Mouse (Mus musculus) liver, embryonic 16.5 days (tissue): ENCODE measurements around the gene Rnf220. TPM values are rescaled to one million over a fixed set of nuclear protein-coding genes. Genes with fewer than 3 reads are reported as not detected.

Experiments used
- ATAC-seq: fragments of 200-750 bp; cut with Nextera tagmentation; 2 replicates; pipeline ENCODE4 v1.8.0; 2017; ENCODE audit warnings: low read depth, mild to moderate bottlenecking, moderate number of reproducible peaks, moderate library complexity
- H3K27ac ChIP-seq: fragments of 300-500 bp; sonication (generic); 2 replicates; pipeline ENCODE4 v1.5.1; 2014; ENCODE audit warnings: mild to moderate bottlenecking, low read length
- H3K27me3 ChIP-seq: fragments of 300-500 bp; sonication (generic); 2 replicates; pipeline ENCODE4 v1.6.1; 2014; ENCODE audit warnings: low read depth, low read length, mixed read lengths; ENCODE audit not compliant: control insufficient read depth, insufficient read depth
- H3K36me3 ChIP-seq: fragments of 300-500 bp; sonication (generic); 2 replicates; pipeline ENCODE4 v1.6.1; 2014; ENCODE audit warnings: mild to moderate bottlenecking; ENCODE audit not compliant: control insufficient read depth, insufficient read depth
- H3K4me1 ChIP-seq: fragments of 300-500 bp; sonication (generic); 2 replicates; pipeline ENCODE4 v1.6.1; 2014; ENCODE audit warnings: low read depth, low read length, mixed read lengths; ENCODE audit not compliant: control insufficient read depth
- H3K4me2 ChIP-seq: fragments of 300-500 bp; sonication (generic); 2 replicates; pipeline ENCODE4 v1.6.1; 2014; ENCODE audit warnings: low read depth, low read length, mixed read lengths
- H3K4me3 ChIP-seq: fragments of 300-500 bp; sonication (generic); 2 replicates; pipeline ENCODE4 v1.5.1; 2014; ENCODE audit warnings: low read depth, mild to moderate bottlenecking, low read length
- H3K9ac ChIP-seq: fragments of 300-500 bp; sonication (generic); 2 replicates; pipeline ENCODE4 v1.6.1; 2014; ENCODE audit warnings: low read depth, low read length
- H3K9me3 ChIP-seq: fragments of 300-500 bp; sonication (generic); replicated peaks from 2 replicates; pipeline ENCODE4 v1.6.1; 2016; ENCODE audit warnings: low read length; ENCODE audit not compliant: control insufficient read depth
- WGBS: fragments of 180-500 bp; shearing (Covaris S2); extraction: QIAGEN DNeasy Blood & Tissue Kit; methylation state at CpG from one replicate; pipeline ENCODE4 v1.1.7; 2014; ENCODE audit not compliant: insufficient replicate concordance; 5-methylcytosine and 5-hydroxymethylcytosine counted together
- polyA plus RNA-seq: library from polyadenylated mRNA; unstranded; fragments of >200 nt; fragmentation: Nextera tagmentation; extraction: Ambion mirVana; gene quantifications from 2 replicates; pipeline ENCODE4 v1.2.1, GENCODE M21; 2015

Gene Rnf220
- polyA plus RNA-seq, 1 experiment from 2014 or later, result 21.5 TPM

GRCm38 (mm10) chr4:117350139-117350693 lies 146.6 kb downstream of the Rnf220 start:
- no peak overlapping the region for H3K9ac ChIP-seq
- no peaks in the 10 kb centered on the region for H3K36me3 ChIP-seq
- H3K27me3 ChIP-seq, result no peaks in the 10 kb centered on the region
- no peak overlapping the region for H3K4me2 ChIP-seq
- H3K4me1 ChIP-seq, result no peaks in the 10 kb centered on the region
- ATAC-seq, result no peak
- WGBS, result 78% methylated on average over 12 of the region's 12 CpGs
- no peaks in the 10 kb centered on the region for H3K9me3 ChIP-seq
- H3K27ac ChIP-seq, result no peak overlapping the region
- H3K4me3 ChIP-seq, result no peak overlapping the region

- no peak overlapping the region for H3K27ac ChIP-seq
- H3K9me3 ChIP-seq, result no peaks in the 10 kb centered on the region
- ATAC-seq, result no peak
- H3K4me3 ChIP-seq, result no peak overlapping the region
- H3K4me2 ChIP-seq, result no peak overlapping the region
- no peaks in the 10 kb centered on the region for H3K27me3 ChIP-seq
- no peaks in the 10 kb centered on the region for H3K4me1 ChIP-seq
- no peaks in the 10 kb centered on the region for H3K36me3 ChIP-seq
- WGBS, result 22% methylated on average over 2 of the region's 2 CpGs
- H3K9ac ChIP-seq, result no peak overlapping the region
Observed at GRCm38 (mm10) chr4:117349327-117349726, 147.5 kb downstream of the Rnf220 start.

- Histone ChIP-seq H3K4me2 (no peak overlapping the region), H3K27ac (no peak overlapping the region), H3K9me3 (no peaks in the 10 kb centered on the region), H3K4me1 (no peaks in the 10 kb centered on the region), H3K4me3 (no peak overlapping the region), H3K9ac (no peak overlapping the region), H3K27me3 (no peaks in the 10 kb centered on the region), H3K36me3 (no peaks in the 10 kb centered on the region)
- WGBS, result 39% methylated on average over 6 of the region's 6 CpGs
- ATAC-seq, result no peak
Observed at GRCm38 (mm10) chr4:117346025-117346424, 150.8 kb downstream of the Rnf220 start.

- H3K27ac ChIP-seq, result no peak overlapping the region
- H3K27me3 ChIP-seq, result no peaks in the 10 kb centered on the region
- H3K9ac ChIP-seq, result no peak overlapping the region
- H3K36me3 ChIP-seq, result no peaks in the 10 kb centered on the region
- no peak overlapping the region for H3K4me3 ChIP-seq
- no peak overlapping the region for H3K4me2 ChIP-seq
- WGBS, result 58% methylated on average over 8 of the region's 8 CpGs
- H3K9me3 ChIP-seq, result no peaks in the 10 kb centered on the region
- no peak for ATAC-seq
- no peaks in the 10 kb centered on the region for H3K4me1 ChIP-seq
Observed at GRCm38 (mm10) chr4:117343385-117343784, 153.5 kb downstream of the Rnf220 start.

GRCm38 (mm10) chr4:117342751-117343150 lies 154.1 kb downstream of the Rnf220 start:
- 62% methylated on average over 12 of the region's 12 CpGs for WGBS

GRCm38 (mm10) chr4:117341282-117341681 lies 155.6 kb downstream of the Rnf220 start:
- no peak overlapping the region for H3K4me3 ChIP-seq
- no peaks in the 10 kb centered on the region for H3K9me3 ChIP-seq
- no peak overlapping the region for H3K4me2 ChIP-seq
- WGBS, result 39% methylated on average over 5 of the region's 5 CpGs
- no peaks in the 10 kb centered on the region for H3K27me3 ChIP-seq
- H3K36me3 ChIP-seq, result no peaks in the 10 kb centered on the region
- H3K27ac ChIP-seq, result no peak overlapping the region
- no peaks in the 10 kb centered on the region for H3K4me1 ChIP-seq
- no peak overlapping the region for H3K9ac ChIP-seq
- no peak for ATAC-seq

More at GRCm38 (mm10) chr4:117342751-117343150, 154.1 kb downstream of the Rnf220 start:
- Histone ChIP-seq H3K4me1 (no peaks in the 10 kb centered on the region), H3K4me3 (no peak overlapping the region), H3K9ac (no peak overlapping the region), H3K4me2 (no peak overlapping the region), H3K27ac (no peak overlapping the region), H3K27me3 (no peaks in the 10 kb centered on the region), H3K9me3 (no peaks in the 10 kb centered on the region), H3K36me3 (no peaks in the 10 kb centered on the region)
- ATAC-seq, result no peak

GRCm38 (mm10) chr4:117339796-117340195 lies 157.1 kb downstream of the Rnf220 start:
- H3K4me3 ChIP-seq, result no peak overlapping the region
- no peak overlapping the region for H3K27ac ChIP-seq
- H3K36me3 ChIP-seq, result no peaks in the 10 kb centered on the region
- no peaks in the 10 kb centered on the region for H3K27me3 ChIP-seq
- H3K4me2 ChIP-seq, result no peak overlapping the region
- no peak for ATAC-seq
- H3K9ac ChIP-seq, result no peak overlapping the region
- H3K9me3 ChIP-seq, result no peaks in the 10 kb centered on the region
- no peaks in the 10 kb centered on the region for H3K4me1 ChIP-seq

GRCm38 (mm10) chr4:117330836-117331475 lies 165.9 kb downstream of the Rnf220 start:
- H3K27me3 ChIP-seq, result no peaks in the 10 kb centered on the region
- WGBS, result 51% methylated on average over 11 of the region's 11 CpGs
- no peaks in the 10 kb centered on the region for H3K9me3 ChIP-seq
- no peaks in the 10 kb centered on the region for H3K4me1 ChIP-seq
- no peak for ATAC-seq
- H3K4me3 ChIP-seq, result no peak overlapping the region
- H3K9ac ChIP-seq, result no peak overlapping the region
- no peak overlapping the region for H3K27ac ChIP-seq
- no peaks in the 10 kb centered on the region for H3K36me3 ChIP-seq
- no peak overlapping the region for H3K4me2 ChIP-seq

- no peak overlapping the region for H3K4me3 ChIP-seq
- no peaks in the 10 kb centered on the region for H3K36me3 ChIP-seq
- no peak overlapping the region for H3K9ac ChIP-seq
- no peak for ATAC-seq
- H3K27me3 ChIP-seq, result no peaks in the 10 kb centered on the region
- no peak overlapping the region for H3K4me2 ChIP-seq
- no peak overlapping the region for H3K27ac ChIP-seq
- WGBS, result 77% methylated on average over 3 of the region's 3 CpGs
- no peaks in the 10 kb centered on the region for H3K4me1 ChIP-seq
- H3K9me3 ChIP-seq, result no peaks in the 10 kb centered on the region
Observed at GRCm38 (mm10) chr4:117330132-117330531, 166.7 kb downstream of the Rnf220 start.
